Mouse (Mus musculus): ENCODE results near the gene Rubcn. TPM values are rescaled to one million over a fixed set of nuclear protein-coding genes. Genes with fewer than 3 reads are reported as not detected.

Rubcn gene
- polyA plus RNA-seq, 1 experiment from 2014 or later, result 23.6 TPM

GRCm38 (mm10) chr16:32783324-32784062 is 94.1 kb downstream of the Rubcn start:
- no peak overlapping the region for H3K4me3 ChIP-seq
- no peak overlapping the region for H3K4me2 ChIP-seq (replicated peaks)
- no peak overlapping the region for H3K27ac ChIP-seq (replicated peaks)
- peaks cover 12% of the 10 kb centered on the region; the same call in 1 of the 2 replicates for H3K4me1 ChIP-seq
- no peaks in the 10 kb centered on the region for H3K27me3 ChIP-seq
- H3K36me3 ChIP-seq, result no peaks in the 10 kb centered on the region
- no peak overlapping the region for H3K9ac ChIP-seq (replicated peaks)
- no peaks in the 10 kb centered on the region for H3K9me3 ChIP-seq
- no peak for ATAC-seq (ENCODE audit: low FRiP score, low read depth)
- WGBS, result 60% methylated on average over 5 of the region's 5 CpGs

- Histone ChIP-seq H3K4me1 (peaks cover 12% of the 10 kb centered on the region; the same call in 1 of the 2 replicates), H3K27ac (replicated peaks) (no peak overlapping the region)
These were observed 98.6 kb downstream of the Rubcn start for GRCm38 (mm10) chr16:32778956-32779355.

GRCm38 (mm10) chr16:32776676-32777075 is 100.9 kb downstream of the Rubcn start:
- H3K27me3 ChIP-seq, result 0 out of 2 replicates have a peak, but pooled peaks cover 12% of the 10 kb centered on the region
- H3K36me3 ChIP-seq, result no peaks in the 10 kb centered on the region
- ATAC-seq (ENCODE audit: low FRiP score, low read depth), result no peak
- WGBS, result 87% methylated on average over 10 of the region's 10 CpGs
- H3K27ac ChIP-seq (replicated peaks), result no peak overlapping the region
- no peak overlapping the region for H3K9ac ChIP-seq (replicated peaks)
- no peak overlapping the region for H3K4me3 ChIP-seq
- H3K9me3 ChIP-seq, result no peaks in the 10 kb centered on the region
- H3K4me2 ChIP-seq (replicated peaks), result no peak overlapping the region
- peaks cover 6% of the 10 kb centered on the region; the same call in 1 of the 2 replicates for H3K4me1 ChIP-seq

More at GRCm38 (mm10) chr16:32778956-32779355, 98.6 kb downstream of the Rubcn start:
- Histone ChIP-seq H3K9me3 (no peaks in the 10 kb centered on the region), H3K36me3 (no peaks in the 10 kb centered on the region), H3K9ac (replicated peaks) (no peak overlapping the region), H3K4me2 (replicated peaks) (no peak overlapping the region), H3K27me3 (0 out of 2 replicates have a peak, but pooled peaks cover 12% of the 10 kb centered on the region), H3K4me3 (no peak overlapping the region)
- no peak for ATAC-seq (ENCODE audit: low FRiP score, low read depth)
- WGBS, result 68% methylated on average over 8 of the region's 8 CpGs

Other genes with a start within 250 kb of the Rubcn start
- gene Tnk2, start 233.9 kb downstream of the Rubcn start, polyA plus RNA-seq (2016; fragmentation: Nextera tagmentation; extraction: Ambion mirVana), result 9.5 and 11.9 TPM in 2 replicates
- 0.03 TPM in 1 of 2 replicates, not detected in the other for gene Muc4, start 141.9 kb downstream of the Rubcn start, polyA plus RNA-seq (2016; fragmentation: Nextera tagmentation; extraction: Ambion mirVana)
- not detected in 2 replicates for gene Muc20, start 80.3 kb downstream of the Rubcn start, polyA plus RNA-seq (2016; fragmentation: Nextera tagmentation; extraction: Ambion mirVana)
- gene Smbd1, start 67.3 kb downstream of the Rubcn start, polyA plus RNA-seq (2016; fragmentation: Nextera tagmentation; extraction: Ambion mirVana), result not detected in 2 replicates
- 114 and 122 TPM in 2 replicates for gene Fyttd1, start 266 bp downstream of the Rubcn start, polyA plus RNA-seq (2016; fragmentation: Nextera tagmentation; extraction: Ambion mirVana)
- 48.5 and 53.4 TPM in 2 replicates for gene Lrch3, start 36.3 kb upstream of the Rubcn start, polyA plus RNA-seq (2016; fragmentation: Nextera tagmentation; extraction: Ambion mirVana)
- gene Iqcg, start 178.5 kb upstream of the Rubcn start, polyA plus RNA-seq (2016; fragmentation: Nextera tagmentation; extraction: Ambion mirVana), result 4.2 and 5.1 TPM in 2 replicates
- gene Rpl35a, start 178.7 kb upstream of the Rubcn start, polyA plus RNA-seq (2016; fragmentation: Nextera tagmentation; extraction: Ambion mirVana), result 684 TPM in 2 replicates
- gene Lmln, start 184.8 kb upstream of the Rubcn start, polyA plus RNA-seq (2016; fragmentation: Nextera tagmentation; extraction: Ambion mirVana), result 3.1 and 4.8 TPM in 2 replicates

Measured in midbrain, embryonic 12.5 days (tissue).